ENCODE assay signal across 9 mouse cellular contexts in genomic region chr8:87645829-87646483, GRCm38 (mm10).
A peak's percentile ranks its signal among the peaks of the same experiment; 100 is the strongest.
DNase-seq lines count a peak whose midpoint lies in the region; ATAC-seq lines count a peak whose summit lies in the region.
"Had no signal": no experiment of that assay in that cellular context is flagged by ENCODE, and none has a peak within 500 bp of the region (broad histone marks: within the 10 kb centered on the region; RNA-seq: fewer than 3 reads in every experiment).

No protein-coding gene starts in this region.

- WGBS in forebrain, embryonic 10.5 days = 84% methylated on average over 5 of the region's 5 CpGs
- 80% methylated on average over 5 of the region's 5 CpGs for WGBS in forebrain, embryonic 11.5 days
- WGBS in forebrain, embryonic 16.5 days = 61% methylated on average over 5 of the region's 5 CpGs

- H3K27me3 ChIP-seq in forebrain, embryonic 10.5 days (ENCODE audit: poor library complexity, severe bottlenecking) = peaks cover 7% of the 10 kb centered on the region; the same call in 1 of the 2 replicates
- H3K27me3 ChIP-seq in forebrain, embryonic 11.5 days (ENCODE audit: control insufficient read depth, insufficient read depth, low read length) = no peaks in the 10 kb centered on the region
- no peaks in the 10 kb centered on the region for H3K27me3 ChIP-seq in forebrain, embryonic 16.5 days (replicated peaks; ENCODE audit: control insufficient read depth, insufficient read depth, low read length)

- peaks cover 32% of the 10 kb centered on the region; the same call in 1 of the 2 replicates for H3K4me1 ChIP-seq in forebrain, embryonic 10.5 days
- 0 out of 2 replicates have a peak, but pooled peaks cover 1% of the 10 kb centered on the region for H3K4me1 ChIP-seq in forebrain, embryonic 11.5 days (replicated peaks; ENCODE audit: control insufficient read depth, insufficient read depth, low read length)
- peaks cover 21% of the 10 kb centered on the region for H3K4me1 ChIP-seq in forebrain, embryonic 16.5 days (replicated peaks; ENCODE audit: control insufficient read depth, insufficient read depth, low read length)

- 0 out of 2 replicates have a peak overlapping the region, but pooled peaks have one; percentile 31 for H3K27ac ChIP-seq in forebrain, embryonic 10.5 days
- no peak overlapping the region for H3K27ac ChIP-seq in forebrain, embryonic 11.5 days (ENCODE audit: low read depth, low read length)
- H3K27ac ChIP-seq in forebrain, embryonic 16.5 days (ENCODE audit: low read length) = peak overlapping the region; percentile 51

- H3K4me2 ChIP-seq in forebrain, embryonic 11.5 days (ENCODE audit: low read depth, low read length, severe bottlenecking) = no peak overlapping the region
- H3K4me2 ChIP-seq in forebrain, embryonic 16.5 days (ENCODE audit: low read length) = no peak overlapping the region

- DNase-seq in forebrain, embryonic 10.5 days (ENCODE audit: extremely low spot score, low spot score) = no peak
- DNase-seq in forebrain, embryonic 11.5 days (ENCODE audit: low spot score) = no peak
- DNase-seq in adipocyte (ENCODE audit: low spot score) = peak; percentile 57
- DNase-seq in lung, postnatal 10 days = peak; percentile 58
- DNase-seq in urinary bladder, postnatal 4 days (ENCODE audit: low spot score in 2 of 2) = no peak
- no peak for DNase-seq in MN1 (ENCODE audit: low spot score)
- DNase-seq in kidney, postnatal 10 days = no peak
- DNase-seq: thymus, postnatal 4 days had no signal

- no peak overlapping the region for H3K4me3 ChIP-seq in forebrain, embryonic 10.5 days
- no peak overlapping the region for H3K4me3 ChIP-seq in forebrain, embryonic 11.5 days (ENCODE audit: low read depth, low read length)
- no peak overlapping the region for H3K4me3 ChIP-seq in forebrain, embryonic 16.5 days (replicated peaks; ENCODE audit: low read length)

- no peaks in the 10 kb centered on the region for H3K36me3 ChIP-seq in forebrain, embryonic 10.5 days (replicated peaks)
- H3K36me3 ChIP-seq in forebrain, embryonic 11.5 days (ENCODE audit: control insufficient read depth, insufficient read depth, low read length) = no peaks in the 10 kb centered on the region
- H3K36me3 ChIP-seq in forebrain, embryonic 16.5 days (ENCODE audit: control insufficient read depth, insufficient read depth) = no peaks in the 10 kb centered on the region

- ATAC-seq in forebrain, embryonic 11.5 days (replicated peaks; ENCODE audit: low FRiP score) = no peak
- ATAC-seq in forebrain, embryonic 16.5 days = no peak

- no peaks in the 10 kb centered on the region for H3K9me3 ChIP-seq in forebrain, embryonic 10.5 days
- no peaks in the 10 kb centered on the region for H3K9me3 ChIP-seq in forebrain, embryonic 11.5 days (ENCODE audit: control insufficient read depth, low read length)
- no peaks in the 10 kb centered on the region for H3K9me3 ChIP-seq in forebrain, embryonic 16.5 days (ENCODE audit: control insufficient read depth, low read length)

- no peak overlapping the region for H3K9ac ChIP-seq in forebrain, embryonic 11.5 days (ENCODE audit: low read length)
- H3K9ac ChIP-seq in forebrain, embryonic 16.5 days (replicated peaks; ENCODE audit: low read depth, low read length) = no peak overlapping the region

Comparison
In these comparisons a context has a peak if more than half of its experiments do, and no peak if none do; other contexts are left out.
1. DNase-seq: peak in adipocyte (single experiment) and lung, postnatal 10 days (single experiment); none in forebrain, embryonic 10.5 days (single experiment), forebrain, embryonic 11.5 days (single experiment), urinary bladder, postnatal 4 days (0 of 2), MN1 (single experiment) and kidney, postnatal 10 days (single experiment).